Mouse (Mus musculus) hindbrain, embryonic 12.5 days (tissue): ENCODE measurements around the gene Hes7. TPM values are rescaled to one million over a fixed set of nuclear protein-coding genes. Genes with fewer than 3 reads are reported as not detected.

ENCODE experiments used
- ATAC-seq: fragments of 200-750 bp; cut with Nextera tagmentation; 2 replicates; pipeline ENCODE4 v1.8.0; 2017; ENCODE audit warnings: moderate TSS enrichment; ENCODE audit not compliant: low FRiP score
- H3K27ac ChIP-seq: fragments of 300-500 bp; sonication (generic); 2 replicates; pipeline ENCODE4 v1.5.1; 2016; ENCODE audit warnings: mild to moderate bottlenecking
- H3K27me3 ChIP-seq: fragments of 300-500 bp; sonication (generic); 2 replicates; pipeline ENCODE4 v1.6.1; 2016; ENCODE audit warnings: mild to moderate bottlenecking
- H3K36me3 ChIP-seq: fragments of 300-500 bp; sonication (generic); 2 replicates; pipeline ENCODE4 v1.6.1; 2016; ENCODE audit warnings: mild to moderate bottlenecking
- H3K4me1 ChIP-seq: fragments of 300-500 bp; sonication (generic); 2 replicates; pipeline ENCODE4 v1.6.1; 2016
- H3K4me2 ChIP-seq: fragments of 300-500 bp; sonication (generic); replicated peaks from 2 replicates; pipeline ENCODE4 v1.6.1; 2016; ENCODE audit warnings: mild to moderate bottlenecking
- H3K4me3 ChIP-seq: fragments of 300-500 bp; sonication (generic); 2 replicates; pipeline ENCODE4 v1.5.1; 2016; ENCODE audit warnings: mild to moderate bottlenecking
- H3K9ac ChIP-seq: fragments of 300-500 bp; sonication (generic); 2 replicates; pipeline ENCODE4 v1.6.1; 2016; ENCODE audit warnings: mild to moderate bottlenecking, moderate library complexity
- H3K9me3 ChIP-seq: fragments of 300-500 bp; sonication (generic); replicated peaks from 2 replicates; pipeline ENCODE4 v1.6.1; 2016; ENCODE audit warnings: mild to moderate bottlenecking
- WGBS: fragments of 180-500 bp; shearing (Covaris S2); methylation state at CpG from one replicate; pipeline ENCODE4 v1.1.7; 2016; 5-methylcytosine and 5-hydroxymethylcytosine counted together
- polyA plus RNA-seq: library from polyadenylated mRNA; unstranded; fragments of >200 nt; fragmentation: Nextera tagmentation; extraction: Ambion mirVana; gene quantifications from 2 replicates; pipeline ENCODE4 v1.2.1, GENCODE M21; 2016

Gene Hes7
- polyA plus RNA-seq, 1 experiment from 2014 or later: 0.49 TPM

DNA sequence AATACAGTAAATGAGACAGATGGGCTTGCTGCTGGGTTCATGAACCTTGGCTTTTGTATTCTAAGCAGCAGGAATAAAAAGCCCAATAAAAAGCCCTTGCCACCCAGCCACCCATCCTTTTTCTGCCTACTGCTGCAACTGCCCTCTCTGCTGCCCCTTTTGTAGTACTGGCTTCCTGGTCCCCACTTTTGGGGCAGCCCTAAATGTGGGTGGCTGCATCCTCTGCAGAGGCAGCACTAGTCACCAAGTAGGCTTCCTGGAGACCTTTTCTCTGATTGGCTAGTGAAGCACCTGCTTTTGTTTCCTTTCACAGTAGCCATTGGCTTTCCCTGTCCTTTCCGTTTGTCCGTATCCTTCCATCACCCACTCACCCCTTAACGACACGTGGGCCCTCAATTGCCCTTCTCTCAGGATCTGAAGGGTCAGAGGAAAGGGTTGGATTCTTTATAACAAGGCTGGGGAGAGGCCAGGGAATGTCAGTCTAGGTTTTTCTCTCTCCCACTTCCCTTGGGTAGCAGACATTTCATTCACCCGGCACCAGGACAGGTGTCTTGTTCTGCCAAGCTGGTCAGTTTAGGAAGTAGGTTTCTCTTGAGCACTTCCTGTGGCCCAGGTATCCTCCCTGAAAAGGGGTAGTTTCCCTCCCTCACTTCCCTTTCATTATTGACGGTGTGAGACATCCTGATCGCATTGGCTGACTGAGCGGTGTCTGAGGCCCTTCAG, 22.0 kb upstream of the Hes7 start:
- Histone ChIP-seq H3K4me3 (peak overlapping the region; percentile 51), H3K4me1 (peaks cover 58% of the 10 kb centered on the region), H3K27me3 (no peaks in the 10 kb centered on the region), H3K36me3 (peaks cover 27% of the 10 kb centered on the region), H3K27ac (peak overlapping the region; percentile 82), H3K9ac (0 out of 2 replicates have a peak overlapping the region, but pooled peaks have one; percentile 76), H3K9me3 (no peaks in the 10 kb centered on the region), H3K4me2 (peak overlapping the region; percentile 93)
- ATAC-seq: no peak
- WGBS: 21% methylated on average over 8 of the region's 8 CpGs

DNA sequence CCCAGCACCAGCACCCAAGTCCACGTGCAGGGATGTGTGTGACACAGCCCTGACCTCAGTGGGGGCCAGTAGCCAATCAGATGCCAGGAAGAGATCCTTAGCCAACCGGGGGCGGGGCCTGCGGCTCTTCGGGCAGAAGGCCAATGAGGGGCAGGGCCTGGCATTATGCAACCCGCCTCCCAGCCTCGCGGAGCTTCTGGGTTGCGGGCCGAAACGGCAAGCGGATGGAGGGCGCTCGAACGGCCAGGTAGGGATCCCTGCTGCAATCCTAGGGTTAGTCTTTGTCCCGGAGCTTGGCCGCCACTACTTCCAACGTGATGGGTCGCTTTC, 21.5 kb upstream of the Hes7 start:
- no peaks in the 10 kb centered on the region for H3K27me3 ChIP-seq
- peak; percentile 20 for ATAC-seq
- peak overlapping the region; percentile 51 for H3K4me3 ChIP-seq
- H3K4me1 ChIP-seq: peaks cover 58% of the 10 kb centered on the region
- no peaks in the 10 kb centered on the region for H3K9me3 ChIP-seq
- peak overlapping the region; percentile 82 for H3K27ac ChIP-seq
- peak overlapping the region; percentile 76 for H3K9ac ChIP-seq
- peaks cover 32% of the 10 kb centered on the region for H3K36me3 ChIP-seq
- H3K4me2 ChIP-seq: peak overlapping the region; percentile 93
- under 1% methylated on average over 19 of the region's 19 CpGs for WGBS

DNA sequence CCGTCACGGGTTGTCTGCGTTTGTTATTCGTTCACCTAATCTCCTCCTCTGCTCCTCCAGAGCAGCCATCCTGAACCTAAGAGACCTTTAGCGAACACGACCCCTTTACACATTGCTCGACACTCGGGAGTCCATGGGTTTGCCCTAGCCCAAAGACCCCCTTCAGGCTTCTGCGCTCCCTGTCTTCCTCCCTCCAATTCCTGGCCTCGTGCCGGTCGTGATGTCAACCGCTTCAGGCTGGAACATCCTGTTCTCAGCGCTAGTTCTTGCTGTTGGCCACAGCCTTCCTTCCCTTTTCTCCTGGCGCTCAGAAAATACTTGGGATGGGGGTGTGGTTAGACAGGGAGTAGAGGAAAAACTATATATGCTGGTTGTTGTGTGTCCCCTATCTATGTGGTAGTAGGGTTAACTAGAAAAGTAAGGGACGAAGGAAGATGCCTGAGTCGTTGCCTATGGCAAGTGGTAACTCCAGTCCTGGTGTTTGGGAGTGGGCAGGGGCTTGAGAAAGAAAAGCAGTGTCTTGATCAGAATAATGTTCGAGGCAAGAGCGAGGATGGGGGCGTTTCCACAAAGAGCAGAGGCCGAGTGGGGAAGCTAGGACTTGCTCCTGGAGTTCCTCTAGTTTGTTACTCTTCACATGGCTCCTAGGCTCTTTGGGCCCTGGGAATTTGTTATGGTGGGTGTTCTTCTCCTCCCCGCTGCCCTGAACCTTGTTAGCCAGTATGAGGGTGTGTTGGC, 20.9 kb upstream of the Hes7 start:
- H3K4me1 ChIP-seq: peaks cover 56% of the 10 kb centered on the region
- 1% methylated on average over 22 of the region's 22 CpGs for WGBS

DNA sequence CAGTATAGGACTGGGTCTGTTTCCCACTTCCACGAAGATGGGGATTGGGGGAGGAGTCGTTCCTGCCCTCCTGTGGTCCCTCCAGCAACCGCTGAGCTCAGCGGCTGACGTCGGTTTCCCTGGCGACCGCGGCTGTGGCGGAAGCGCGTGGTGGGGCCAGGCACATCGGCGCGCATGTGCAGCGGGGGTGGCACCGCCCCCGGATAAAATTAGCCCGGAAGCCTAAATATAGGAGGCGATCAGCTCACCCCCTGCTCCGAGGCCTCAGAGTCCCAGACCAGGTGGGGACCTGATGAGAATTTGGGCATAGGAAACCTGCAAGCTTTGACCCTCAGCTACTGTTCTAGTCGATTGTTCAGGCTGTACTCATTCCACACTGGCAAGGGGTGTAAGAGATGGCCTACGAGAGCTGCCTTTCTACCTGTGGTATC, 20.3 kb upstream of the Hes7 start:
- Histone ChIP-seq H3K27me3 (no peaks in the 10 kb centered on the region), H3K9me3 (no peaks in the 10 kb centered on the region), H3K27ac (peak overlapping the region; percentile 82), H3K4me3 (peak overlapping the region; percentile 51), H3K4me1 (peaks cover 53% of the 10 kb centered on the region), H3K36me3 (peaks cover 44% of the 10 kb centered on the region), H3K4me2 (peak overlapping the region; percentile 93), H3K9ac (peak overlapping the region; percentile 76)
- WGBS: under 1% methylated on average over 23 of the region's 23 CpGs
- ATAC-seq: peak; percentile 24; the same call in 1 of the 2 replicates

More for the DNA sequence above, 20.9 kb upstream of the Hes7 start:
- Histone ChIP-seq H3K9ac (peak overlapping the region; percentile 76), H3K9me3 (no peaks in the 10 kb centered on the region), H3K4me3 (peak overlapping the region; percentile 51), H3K27ac (peak overlapping the region; percentile 82), H3K27me3 (no peaks in the 10 kb centered on the region), H3K36me3 (peaks cover 38% of the 10 kb centered on the region), H3K4me2 (peak overlapping the region; percentile 93)
- no peak for ATAC-seq

DNA sequence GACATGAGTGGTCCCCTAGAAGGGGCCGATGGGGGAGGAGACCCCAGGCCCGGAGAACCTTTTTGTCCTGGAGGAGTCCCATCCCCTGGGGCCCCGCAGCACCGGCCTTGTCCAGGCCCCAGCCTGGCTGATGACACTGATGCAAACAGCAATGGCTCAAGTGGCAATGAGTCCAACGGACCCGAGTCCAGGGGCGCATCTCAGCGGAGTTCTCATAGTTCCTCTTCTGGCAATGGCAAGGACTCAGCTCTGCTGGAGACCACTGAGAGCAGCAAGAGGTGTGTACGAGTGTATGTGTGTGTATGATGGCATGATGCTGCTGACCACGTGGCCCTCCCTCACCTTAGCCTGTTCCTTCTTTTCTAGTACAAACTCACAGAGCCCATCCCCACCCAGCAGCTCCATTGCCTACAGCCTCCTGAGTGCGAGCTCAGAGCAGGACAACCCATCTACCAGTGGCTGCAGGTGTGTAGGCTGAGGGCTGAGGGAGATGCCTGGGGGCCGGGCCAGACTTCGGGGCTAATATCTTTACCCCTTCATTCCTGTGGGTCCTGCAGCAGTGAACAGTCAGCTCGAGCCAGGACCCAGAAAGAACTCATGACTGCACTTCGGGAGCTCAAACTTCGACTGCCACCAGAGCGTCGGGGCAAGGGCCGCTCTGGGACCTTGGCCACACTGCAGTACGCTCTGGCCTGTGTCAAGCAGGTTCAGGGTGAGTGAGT, 19.4 kb upstream of the Hes7 start:
- peaks cover 47% of the 10 kb centered on the region for H3K4me1 ChIP-seq
- H3K36me3 ChIP-seq: peaks cover 53% of the 10 kb centered on the region
- no peaks in the 10 kb centered on the region for H3K27me3 ChIP-seq
- no peak for ATAC-seq
- H3K4me2 ChIP-seq: peak overlapping the region; percentile 93
- WGBS: 92% methylated on average over 20 of the region's 20 CpGs
- H3K9me3 ChIP-seq: no peaks in the 10 kb centered on the region
- H3K9ac ChIP-seq: peak overlapping the region; percentile 76
- H3K4me3 ChIP-seq: peak overlapping the region; percentile 51
- peak overlapping the region; percentile 82; the same call in 1 of the 2 replicates for H3K27ac ChIP-seq

DNA sequence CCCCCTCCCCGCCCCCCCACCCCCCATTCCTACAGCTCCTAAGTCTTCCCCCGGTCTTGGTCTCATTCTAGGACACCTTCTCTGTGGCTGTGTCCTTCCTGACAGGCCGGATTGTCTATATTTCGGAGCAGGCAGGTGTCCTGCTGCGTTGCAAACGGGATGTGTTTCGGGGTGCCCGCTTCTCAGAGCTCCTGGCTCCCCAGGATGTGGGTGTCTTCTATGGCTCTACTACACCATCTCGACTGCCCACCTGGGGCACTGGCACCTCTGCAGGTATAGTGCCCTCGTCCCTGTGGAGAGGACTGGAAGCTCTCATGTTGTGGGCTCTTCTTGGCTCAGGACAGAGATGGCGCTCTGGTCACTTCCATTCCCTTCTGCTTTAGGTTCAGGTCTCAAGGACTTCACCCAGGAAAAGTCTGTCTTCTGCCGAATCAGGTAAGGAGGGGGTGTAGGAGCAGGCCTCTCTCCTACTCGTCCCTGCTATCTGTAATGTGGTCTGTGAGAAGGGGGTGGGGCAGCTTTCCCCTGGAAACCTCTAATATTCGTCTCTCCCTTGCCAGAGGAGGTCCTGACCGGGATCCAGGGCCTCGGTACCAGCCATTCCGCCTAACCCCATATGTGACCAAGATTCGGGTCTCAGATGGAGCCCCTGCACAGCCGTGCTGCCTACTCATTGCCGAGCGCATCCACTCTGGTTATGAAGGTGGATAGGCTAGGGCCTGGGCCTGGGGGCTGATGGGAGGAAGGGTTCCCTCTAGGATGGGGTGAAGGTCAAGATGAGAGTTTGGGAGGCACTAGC, 18.4 kb upstream of the Hes7 start:
- Histone ChIP-seq H3K4me2 (no peak overlapping the region), H3K36me3 (peaks cover 62% of the 10 kb centered on the region), H3K27ac (no peak overlapping the region), H3K4me1 (peaks cover 38% of the 10 kb centered on the region), H3K9me3 (no peaks in the 10 kb centered on the region), H3K4me3 (no peak overlapping the region), H3K27me3 (no peaks in the 10 kb centered on the region), H3K9ac (no peak overlapping the region)
- ATAC-seq: no peak
- 92% methylated on average over 21 of the region's 21 CpGs for WGBS

DNA sequence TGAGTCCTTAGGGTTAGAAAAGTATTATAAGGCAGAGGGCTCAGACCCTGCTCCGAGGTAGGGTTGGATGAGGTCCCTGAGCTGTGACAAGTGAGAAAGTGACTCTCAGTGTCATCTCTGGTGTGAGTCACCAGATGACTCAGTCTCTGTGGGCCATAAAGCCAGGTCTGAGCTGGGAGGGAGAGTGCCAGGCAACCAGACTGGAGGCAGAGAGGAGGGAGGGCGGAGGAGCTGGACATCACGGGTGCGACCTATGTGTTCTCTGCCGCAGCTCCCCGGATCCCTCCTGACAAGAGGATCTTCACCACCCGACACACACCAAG, 17.8 kb upstream of the Hes7 start:
- Histone ChIP-seq H3K27me3 (no peaks in the 10 kb centered on the region), H3K36me3 (peaks cover 67% of the 10 kb centered on the region), H3K4me3 (no peak overlapping the region), H3K4me1 (peaks cover 33% of the 10 kb centered on the region), H3K4me2 (no peak overlapping the region), H3K9me3 (no peaks in the 10 kb centered on the region), H3K9ac (no peak overlapping the region), H3K27ac (no peak overlapping the region)
- WGBS: 96% methylated on average over 7 of the region's 7 CpGs
- no peak for ATAC-seq

DNA sequence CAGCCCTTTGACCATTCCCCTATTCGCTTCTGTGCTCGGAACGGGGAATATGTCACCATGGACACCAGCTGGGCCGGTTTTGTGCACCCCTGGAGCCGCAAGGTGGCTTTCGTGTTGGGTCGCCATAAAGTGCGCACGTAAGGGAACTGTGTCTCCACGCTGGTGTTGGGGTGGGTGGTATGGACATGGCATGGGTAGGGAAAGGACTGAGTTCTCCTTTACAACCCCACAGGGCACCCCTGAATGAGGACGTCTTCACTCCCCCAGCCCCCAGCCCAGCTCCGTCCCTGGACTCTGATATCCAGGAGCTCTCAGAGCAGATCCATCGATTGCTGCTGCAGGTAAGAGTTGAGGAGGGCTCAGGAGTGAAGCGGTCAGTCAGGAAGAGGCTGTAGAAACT, 17.1 kb upstream of the Hes7 start:
- 89% methylated on average over 14 of the region's 14 CpGs for WGBS
- H3K27ac ChIP-seq: no peak overlapping the region
- no peak overlapping the region for H3K9ac ChIP-seq
- peaks cover 75% of the 10 kb centered on the region for H3K36me3 ChIP-seq
- ATAC-seq: no peak
- H3K4me3 ChIP-seq: no peak overlapping the region
- no peaks in the 10 kb centered on the region for H3K27me3 ChIP-seq
- H3K4me2 ChIP-seq: no peak overlapping the region
- H3K4me1 ChIP-seq: peaks cover 25% of the 10 kb centered on the region
- H3K9me3 ChIP-seq: no peaks in the 10 kb centered on the region

DNA sequence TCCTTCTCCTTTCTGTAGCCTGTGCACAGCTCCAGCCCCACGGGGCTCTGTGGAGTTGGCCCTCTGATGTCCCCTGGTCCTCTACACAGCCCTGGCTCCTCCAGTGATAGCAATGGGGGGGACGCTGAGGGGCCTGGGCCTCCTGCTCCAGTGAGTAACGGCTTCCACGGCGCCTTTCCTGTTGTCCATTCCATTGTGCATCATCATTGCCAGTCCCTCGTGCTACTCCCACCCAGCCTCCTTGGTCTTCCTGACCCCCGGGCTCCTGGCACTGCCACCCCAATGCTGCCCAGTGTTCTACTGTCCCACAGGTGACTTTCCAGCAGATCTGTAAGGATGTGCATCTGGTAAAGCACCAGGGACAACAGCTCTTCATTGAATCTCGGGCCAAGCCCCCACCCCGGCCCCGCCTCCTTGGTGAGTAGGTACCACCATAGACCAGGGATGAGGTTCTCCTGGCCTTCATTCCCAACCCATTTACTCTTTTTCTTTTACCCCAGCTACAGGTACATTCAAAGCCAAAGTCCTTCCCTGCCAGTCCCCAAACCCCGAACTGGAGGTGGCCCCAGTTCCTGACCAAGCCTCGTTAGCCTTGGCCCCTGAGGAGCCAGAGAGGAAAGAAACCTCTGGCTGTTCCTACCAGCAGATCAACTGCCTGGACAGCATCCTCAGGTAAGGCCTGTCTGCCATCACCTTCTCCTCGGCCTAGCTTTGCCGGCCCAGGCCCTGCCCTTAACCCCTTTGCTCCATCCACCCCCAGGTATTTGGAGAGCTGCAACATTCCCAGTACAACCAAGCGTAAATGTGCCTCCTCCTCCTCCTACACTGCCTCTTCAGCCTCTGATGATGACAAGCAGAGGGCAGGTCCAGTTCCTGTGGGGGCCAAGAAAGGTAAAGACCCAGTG, 16.4 kb upstream of the Hes7 start:
- 94% methylated on average over 15 of the region's 15 CpGs for WGBS
- Histone ChIP-seq H3K9me3 (no peaks in the 10 kb centered on the region), H3K27ac (no peak overlapping the region), H3K4me2 (no peak overlapping the region), H3K36me3 (peaks cover 81% of the 10 kb centered on the region), H3K4me3 (no peak overlapping the region), H3K4me1 (peaks cover 19% of the 10 kb centered on the region), H3K9ac (no peak overlapping the region), H3K27me3 (no peaks in the 10 kb centered on the region)
- no peak for ATAC-seq

DNA sequence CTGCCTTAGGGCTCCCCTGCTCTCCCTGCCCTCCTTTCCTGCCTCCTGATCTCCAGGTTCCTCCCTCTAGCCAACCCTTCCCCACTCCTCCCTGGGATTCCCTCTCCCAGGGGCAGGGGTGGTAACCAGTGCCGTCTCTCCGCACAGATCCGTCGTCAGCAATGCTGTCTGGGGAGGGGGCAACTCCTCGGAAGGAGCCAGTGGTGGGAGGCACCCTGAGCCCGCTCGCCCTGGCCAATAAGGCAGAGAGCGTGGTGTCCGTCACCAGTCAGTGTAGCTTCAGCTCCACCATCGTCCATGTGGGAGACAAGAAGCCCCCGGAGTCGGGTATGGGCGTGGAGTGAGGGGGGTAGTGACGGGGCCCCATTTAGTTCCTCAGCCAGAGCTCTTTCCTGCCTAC, 15.7 kb upstream of the Hes7 start:
- Histone ChIP-seq H3K9me3 (no peaks in the 10 kb centered on the region), H3K4me1 (peaks cover 13% of the 10 kb centered on the region), H3K4me3 (no peak overlapping the region), H3K4me2 (no peak overlapping the region), H3K27me3 (no peaks in the 10 kb centered on the region), H3K9ac (no peak overlapping the region), H3K36me3 (peaks cover 88% of the 10 kb centered on the region), H3K27ac (no peak overlapping the region)
- no peak for ATAC-seq
- WGBS: 88% methylated on average over 14 of the region's 14 CpGs

DNA sequence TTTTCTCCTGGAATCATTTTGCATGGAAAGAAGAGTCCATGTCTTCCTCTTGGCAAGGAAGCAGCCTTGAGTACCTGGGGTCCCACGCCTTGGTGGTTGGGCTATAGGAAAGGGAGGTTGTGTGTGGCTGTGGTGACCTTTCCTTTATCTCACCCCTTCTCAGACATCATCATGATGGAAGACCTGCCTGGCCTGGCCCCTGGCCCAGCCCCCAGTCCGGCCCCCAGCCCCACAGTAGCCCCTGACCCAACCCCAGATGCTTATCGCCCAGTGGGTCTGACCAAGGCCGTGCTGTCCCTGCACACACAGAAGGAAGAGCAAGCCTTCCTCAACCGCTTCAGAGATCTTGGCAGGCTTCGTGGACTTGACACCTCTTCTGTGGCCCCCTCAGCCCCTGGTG, 15.0 kb upstream of the Hes7 start:
- no peaks in the 10 kb centered on the region for H3K9me3 ChIP-seq
- WGBS: 94% methylated on average over 6 of the region's 6 CpGs
- no peak overlapping the region for H3K27ac ChIP-seq
- H3K4me2 ChIP-seq: no peak overlapping the region
- H3K36me3 ChIP-seq: peaks cover 90% of the 10 kb centered on the region
- H3K9ac ChIP-seq: no peak overlapping the region
- no peaks in the 10 kb centered on the region for H3K27me3 ChIP-seq
- no peak for ATAC-seq
- no peak overlapping the region for H3K4me3 ChIP-seq
- H3K4me1 ChIP-seq: peaks cover 6% of the 10 kb centered on the region
